Mouse (Mus musculus) retina, postnatal 1 day (tissue): ENCODE data around the gene Dock8.

Experiments used
- DNase-seq: peaks from one replicate; pipeline ENCODE4 v3.0.0-alpha.2; 2012

The Dock8 gene

GRCm38 (mm10) chr19:25133959-25134358 is 134.6 kb downstream of the Dock8 start:
- no peak for DNase-seq

- DNase-seq: no peak
Observed at GRCm38 (mm10) chr19:25136171-25136570, 136.8 kb downstream of the Dock8 start.

GRCm38 (mm10) chr19:25137907-25138820 is 138.8 kb downstream of the Dock8 start:
- DNase-seq: peak; percentile 86

- DNase-seq: peak; percentile 65
Observed at GRCm38 (mm10) chr19:25144110-25145028, 145.0 kb downstream of the Dock8 start.

GRCm38 (mm10) chr19:25145116-25145515 is 145.8 kb downstream of the Dock8 start:
- DNase-seq: peak; percentile 52

- DNase-seq: no peak
Observed at GRCm38 (mm10) chr19:25146122-25146521, 146.8 kb downstream of the Dock8 start.

GRCm38 (mm10) chr19:25149788-25150187 is 150.5 kb downstream of the Dock8 start:
- DNase-seq: no peak

GRCm38 (mm10) chr19:25154506-25155178 is 155.3 kb downstream of the Dock8 start:
- peak; percentile 45 for DNase-seq

GRCm38 (mm10) chr19:25155250-25155649 is 155.9 kb downstream of the Dock8 start:
- no peak for DNase-seq

GRCm38 (mm10) chr19:25155709-25156108 is 156.4 kb downstream of the Dock8 start:
- DNase-seq: no peak

- DNase-seq: no peak
Observed at GRCm38 (mm10) chr19:25162270-25162669, 162.9 kb downstream of the Dock8 start.

- no peak for DNase-seq
Observed at GRCm38 (mm10) chr19:25163426-25163825, 164.1 kb downstream of the Dock8 start.

- no peak for DNase-seq
Observed at GRCm38 (mm10) chr19:25166412-25166811, 167.1 kb downstream of the Dock8 start.

- DNase-seq: no peak
Observed at GRCm38 (mm10) chr19:25171395-25171794, 172.1 kb downstream of the Dock8 start.

GRCm38 (mm10) chr19:25176746-25177145 is 177.4 kb downstream of the Dock8 start:
- no peak for DNase-seq

- no peak for DNase-seq
Observed at GRCm38 (mm10) chr19:25180024-25180423, 180.7 kb downstream of the Dock8 start.

GRCm38 (mm10) chr19:25180547-25180946 is 181.2 kb downstream of the Dock8 start:
- DNase-seq: no peak

- no peak for DNase-seq
Observed at GRCm38 (mm10) chr19:25184076-25184475, 184.7 kb downstream of the Dock8 start.

GRCm38 (mm10) chr19:25186316-25186715 is 187.0 kb downstream of the Dock8 start:
- DNase-seq: no peak

- peak; percentile 35 for DNase-seq
Observed at GRCm38 (mm10) chr19:25187681-25188080, 188.3 kb downstream of the Dock8 start.

- no peak for DNase-seq
Observed at GRCm38 (mm10) chr19:25193751-25194150, 194.4 kb downstream of the Dock8 start.

GRCm38 (mm10) chr19:25200081-25200860 is 200.9 kb downstream of the Dock8 start:
- peak; percentile 49 for DNase-seq
